Mouse (Mus musculus): Measurements from ENCODE around the gene Rbfox1.

The Rbfox1 gene

GRCm38 (mm10) chr16:6479094-6479590, 594.0 kb downstream of the Rbfox1 start:
- DNase-seq (ENCODE audit: low spot score): no peak

GRCm38 (mm10) chr16:6479616-6480410, 594.7 kb downstream of the Rbfox1 start:
- no peak for DNase-seq (ENCODE audit: low spot score)

- peak; percentile 72 for DNase-seq (ENCODE audit: low spot score)
Measured at GRCm38 (mm10) chr16:6480411-6480728, 595.2 kb downstream of the Rbfox1 start.

- no peak for DNase-seq (ENCODE audit: low spot score)
Measured at GRCm38 (mm10) chr16:6483628-6484027, 598.5 kb downstream of the Rbfox1 start.

GRCm38 (mm10) chr16:6485631-6486030, 600.5 kb downstream of the Rbfox1 start:
- DNase-seq (ENCODE audit: low spot score): no peak

GRCm38 (mm10) chr16:6502219-6502618, 617.1 kb downstream of the Rbfox1 start:
- DNase-seq (ENCODE audit: low spot score): no peak

- peak; percentile 32 for DNase-seq (ENCODE audit: low spot score)
Measured at GRCm38 (mm10) chr16:6503573-6504331, 618.6 kb downstream of the Rbfox1 start.

GRCm38 (mm10) chr16:6508924-6509323, 623.8 kb downstream of the Rbfox1 start:
- no peak for DNase-seq (ENCODE audit: low spot score)

GRCm38 (mm10) chr16:6519474-6519873, 634.3 kb downstream of the Rbfox1 start:
- no peak for DNase-seq (ENCODE audit: low spot score)

GRCm38 (mm10) chr16:6525507-6526170, 640.5 kb downstream of the Rbfox1 start:
- DNase-seq (ENCODE audit: low spot score): no peak

GRCm38 (mm10) chr16:6531459-6531858, 646.3 kb downstream of the Rbfox1 start:
- no peak for DNase-seq (ENCODE audit: low spot score)

GRCm38 (mm10) chr16:6532077-6532995, 647.2 kb downstream of the Rbfox1 start:
- no peak for DNase-seq (ENCODE audit: low spot score)

- DNase-seq (ENCODE audit: low spot score): no peak
Measured at GRCm38 (mm10) chr16:6555776-6556175, 670.6 kb downstream of the Rbfox1 start.

- DNase-seq (ENCODE audit: low spot score): no peak
Measured at GRCm38 (mm10) chr16:6557726-6558125, 672.6 kb downstream of the Rbfox1 start.

- no peak for DNase-seq (ENCODE audit: low spot score)
Measured at GRCm38 (mm10) chr16:6584700-6585099, 699.5 kb downstream of the Rbfox1 start.

GRCm38 (mm10) chr16:6585204-6585603, 700.0 kb downstream of the Rbfox1 start:
- DNase-seq (ENCODE audit: low spot score): no peak

GRCm38 (mm10) chr16:6616526-6616925, 731.4 kb downstream of the Rbfox1 start:
- DNase-seq (ENCODE audit: low spot score): no peak

GRCm38 (mm10) chr16:6640330-6640729, 755.2 kb downstream of the Rbfox1 start:
- no peak for DNase-seq (ENCODE audit: low spot score)

GRCm38 (mm10) chr16:6646941-6647340, 761.8 kb downstream of the Rbfox1 start:
- DNase-seq (ENCODE audit: low spot score): no peak

- DNase-seq (ENCODE audit: low spot score): peak; percentile 48
Measured at GRCm38 (mm10) chr16:6648753-6649152, 763.6 kb downstream of the Rbfox1 start.

- no peak for DNase-seq (ENCODE audit: low spot score)
Measured at GRCm38 (mm10) chr16:6658594-6658993, 773.4 kb downstream of the Rbfox1 start.

Data from left cerebral cortex, adult 11 months (tissue).